Mouse (Mus musculus) stomach, postnatal 0 days (tissue): Measurements from ENCODE around the gene Eed. TPM values are rescaled to one million over a fixed set of nuclear protein-coding genes. Genes with fewer than 3 reads are reported as not detected.

ENCODE experiments used
- ATAC-seq: fragments of 200-750 bp; cut with Nextera tagmentation; 2 replicates; pipeline ENCODE4 v1.8.0; 2017; ENCODE audit not compliant: low FRiP score, low TSS enrichment
- DNase-seq: peaks from one replicate; pipeline ENCODE4 v3.0.0-alpha.2; 2016; ENCODE audit warnings: low spot score
- H3K27ac ChIP-seq: fragments of 300-500 bp; sonication (generic); replicated peaks from 2 replicates; pipeline ENCODE4 v1.5.1; 2014; ENCODE audit warnings: mild to moderate bottlenecking, control low read depth
- H3K27me3 ChIP-seq: fragments of 300-500 bp; sonication (generic); 2 replicates; pipeline ENCODE4 v1.6.1; 2014; ENCODE audit warnings: low read length; ENCODE audit not compliant: control insufficient read depth, insufficient read depth
- H3K36me3 ChIP-seq: fragments of 300-500 bp; sonication (generic); 2 replicates; pipeline ENCODE4 v1.6.1; 2014; ENCODE audit warnings: low read length, mixed read lengths; ENCODE audit not compliant: control insufficient read depth, insufficient read depth
- H3K4me1 ChIP-seq: fragments of 300-500 bp; sonication (generic); replicated peaks from 2 replicates; pipeline ENCODE4 v1.6.1; 2014; ENCODE audit warnings: antibody characterized with exemption; ENCODE audit not compliant: control insufficient read depth, insufficient read depth
- H3K4me2 ChIP-seq: fragments of 300-500 bp; sonication (generic); replicated peaks from 2 replicates; pipeline ENCODE4 v1.6.1; 2014; ENCODE audit warnings: low read depth, mild to moderate bottlenecking, control low read depth, moderate library complexity
- H3K4me3 ChIP-seq: fragments of 300-500 bp; sonication (generic); 2 replicates; pipeline ENCODE4 v1.5.1; 2014; ENCODE audit warnings: low read depth, low read length, control low read depth
- H3K9ac ChIP-seq: fragments of 300-500 bp; sonication (generic); 2 replicates; pipeline ENCODE4 v1.6.1; 2014; ENCODE audit warnings: mild to moderate bottlenecking, low read length, control low read depth, mixed read lengths
- H3K9me3 ChIP-seq: fragments of 300-500 bp; sonication (generic); 2 replicates; pipeline ENCODE4 v1.6.1; 2016; ENCODE audit warnings: low read length; ENCODE audit not compliant: control insufficient read depth
- CTCF ChIP-seq: IDR thresholded peaks from 2 replicates; pipeline ENCODE4 v1.5.1; 2016; ENCODE audit warnings: antibody characterized with exemption, low read depth, mild to moderate bottlenecking, moderate library complexity
- EP300 ChIP-seq: optimal IDR thresholded peaks from 2 replicates; pipeline ENCODE3; 2016; ENCODE audit warnings: antibody characterized with exemption
- WGBS: fragments of 180-500 bp; shearing (Covaris S2); extraction: QIAGEN DNeasy Blood & Tissue Kit; methylation state at CpG from one replicate; pipeline ENCODE4 v1.1.7; 2014; 5-methylcytosine and 5-hydroxymethylcytosine counted together
- polyA plus RNA-seq: library from polyadenylated mRNA; unstranded; fragments of >200 nt; fragmentation: Nextera tagmentation; extraction: Ambion mirVana; gene quantifications from 2 replicates; pipeline ENCODE4 v1.2.1, GENCODE M21; 2015

Eed gene
- polyA plus RNA-seq: 35.7 and 38.0 TPM in 2 replicates

DNA sequence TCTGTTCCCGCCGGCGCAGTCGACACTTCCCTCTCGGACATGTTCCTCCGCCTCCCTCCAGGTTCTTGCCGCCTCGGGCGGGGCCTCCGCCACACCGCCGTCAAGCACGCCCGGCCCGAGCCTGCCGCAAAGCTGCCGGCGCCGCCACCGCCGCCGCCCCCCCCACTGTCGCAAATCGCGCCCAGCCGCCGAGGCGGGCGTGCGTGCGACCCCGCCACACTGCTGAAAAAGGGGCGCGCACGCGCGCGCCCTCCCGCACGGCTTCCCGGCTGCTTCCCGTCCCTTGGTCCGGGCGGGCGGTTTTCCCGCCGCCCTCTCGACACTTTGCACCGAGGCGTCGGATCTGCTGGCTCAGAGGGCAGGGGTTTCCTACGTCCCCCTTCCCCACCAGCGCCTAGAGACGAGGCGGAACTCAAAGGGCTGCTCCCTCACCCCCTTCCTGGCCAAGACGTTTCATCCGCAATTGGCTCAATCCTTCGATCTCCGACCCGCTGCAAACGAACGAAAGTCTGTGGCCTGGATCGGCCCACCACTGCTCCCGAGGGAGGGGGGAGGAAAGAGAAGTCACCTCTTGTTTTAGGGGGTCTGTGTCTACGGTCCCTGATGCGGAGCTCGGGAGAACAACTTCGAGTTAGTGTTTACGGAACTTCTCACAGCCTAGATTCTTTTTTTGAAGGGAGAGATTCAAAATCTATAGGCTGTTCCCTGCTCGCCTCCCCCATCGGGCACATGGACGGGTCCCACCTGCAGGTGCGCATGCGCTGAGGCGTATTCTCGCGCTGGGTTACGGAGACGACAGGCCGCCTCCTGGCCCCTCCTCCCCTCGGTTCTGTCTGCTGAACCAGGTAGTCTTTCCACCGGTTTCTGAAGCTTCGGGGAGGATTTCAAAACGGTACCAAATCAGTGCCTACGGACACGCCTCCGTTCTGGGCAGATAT lies at the start of gene Eed:
Eed (minus strand) TSS at position 499 of the 938 bp plus-strand sequence.
- Histone ChIP-seq H3K9ac (peak within 1 kb of the TSS; percentile 95), H3K4me3 (peak within 1 kb of the TSS; percentile 80), H3K27ac (peak within 1 kb of the TSS; percentile 100), H3K27me3 (no peaks in the 10 kb centered on the region), H3K36me3 (0 out of 2 replicates have a peak, but pooled peaks cover 2% of the 10 kb centered on the region), H3K4me2 (peak within 1 kb of the TSS; percentile 80), H3K9me3 (no peaks in the 10 kb centered on the region), H3K4me1 (no peaks in the 10 kb centered on the region)
- under 1% methylated on average over 85 of the region's 87 CpGs for WGBS
- ATAC-seq (peak; percentile 92), DNase-seq (peak; percentile 96)
- TF ChIP-seq EP300 (no peak), CTCF (0 out of 2 replicates have a peak, but pooled peaks have one; percentile 12)

DNA sequence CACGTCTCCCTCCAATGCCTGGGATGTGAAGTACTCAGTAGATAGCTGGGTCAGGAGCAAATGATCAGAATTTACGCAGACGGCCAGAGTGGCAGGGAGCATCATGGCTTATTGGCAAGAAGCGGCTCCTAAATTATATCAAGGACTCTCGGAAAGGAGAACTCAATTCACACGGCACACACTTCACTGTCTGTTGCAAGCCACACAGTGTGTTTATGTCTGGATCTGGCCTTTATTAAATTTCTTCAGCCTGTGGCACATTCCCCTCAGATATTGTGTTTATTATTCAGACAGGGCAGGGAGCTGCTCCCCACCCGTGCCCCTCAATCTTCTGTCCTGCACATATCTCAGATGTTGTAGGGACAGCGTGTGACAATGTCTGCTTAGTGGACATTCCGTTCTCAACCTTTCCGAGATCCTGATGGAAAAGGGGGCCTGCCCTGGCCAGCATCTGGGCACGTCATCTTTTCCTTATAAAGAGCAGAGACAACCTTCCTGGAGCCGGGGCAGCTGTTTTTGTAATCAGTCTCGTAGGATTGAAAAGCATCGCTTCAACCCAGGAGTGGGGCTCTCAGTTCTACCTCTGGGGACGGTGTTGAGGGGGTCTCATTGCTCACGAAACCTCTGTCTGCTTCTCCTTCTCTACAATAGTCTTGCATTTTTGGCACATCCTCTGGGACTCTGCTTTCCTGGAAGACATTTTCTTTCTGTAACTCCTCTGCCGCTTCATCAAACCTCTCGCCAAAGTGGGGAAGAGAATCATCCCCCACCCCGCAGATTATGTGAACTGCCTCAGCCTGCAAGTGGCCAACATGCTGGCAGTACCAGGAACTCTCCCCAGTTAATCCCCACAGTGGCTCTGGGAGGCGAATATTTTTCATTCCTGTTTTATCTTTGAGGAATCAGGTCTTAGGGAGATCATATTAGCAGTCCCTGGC lies 49.0 kb upstream of the Eed start:
- H3K36me3 ChIP-seq: no peaks in the 10 kb centered on the region
- DNase-seq (no peak), ATAC-seq (peak; percentile 69)
- peak overlapping the region; percentile 31 for H3K4me2 ChIP-seq
- 0 out of 2 replicates have a peak overlapping the region, but pooled peaks have one; percentile 0 for H3K9ac ChIP-seq
- 33% methylated on average over 20 of the region's 20 CpGs for WGBS
- peak overlapping the region; percentile 90 for H3K27ac ChIP-seq
- no peak overlapping the region for H3K4me3 ChIP-seq
- TF ChIP-seq CTCF (peak; percentile 16; the same call in 1 of the 2 replicates), EP300 (no peak)
- peaks cover 4% of the 10 kb centered on the region; the same call in 1 of the 2 replicates for H3K4me1 ChIP-seq
- H3K27me3 ChIP-seq: no peaks in the 10 kb centered on the region
- no peaks in the 10 kb centered on the region for H3K9me3 ChIP-seq

DNA sequence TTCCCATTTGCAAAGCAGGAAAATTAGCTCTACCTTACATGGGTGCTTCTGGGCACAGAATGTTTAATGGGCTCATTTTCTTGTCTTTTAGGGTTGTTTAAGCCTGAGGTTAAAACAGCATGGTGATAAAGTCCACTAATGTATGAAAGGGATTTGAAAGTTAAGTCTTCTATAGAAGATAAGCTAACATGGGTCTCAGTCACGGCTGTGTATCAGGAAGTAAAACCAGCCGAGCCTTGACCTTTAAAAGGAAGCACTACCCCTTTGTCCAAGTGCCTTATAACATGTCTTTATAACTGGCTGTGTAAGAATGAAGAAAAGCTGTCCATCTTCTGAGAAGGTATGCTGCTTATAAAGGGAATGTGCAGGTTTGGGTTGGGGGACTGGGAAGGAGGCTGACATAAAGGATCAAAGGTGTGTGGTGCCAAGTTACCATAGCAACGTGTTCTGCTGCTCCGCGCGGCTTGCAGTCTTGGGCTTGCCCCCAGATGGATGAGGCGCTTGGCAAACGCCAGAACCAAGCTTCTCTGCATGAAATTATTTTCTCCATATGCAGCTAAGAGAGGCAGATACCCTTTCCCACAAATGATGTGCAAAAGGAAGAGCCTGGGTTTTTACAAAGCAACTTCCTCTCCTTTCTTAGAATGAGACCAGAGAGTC lies 48.2 kb upstream of the Eed start:
- Histone ChIP-seq H3K27ac (peak overlapping the region; percentile 90), H3K9ac (0 out of 2 replicates have a peak overlapping the region, but pooled peaks have one; percentile 0), H3K4me3 (no peak overlapping the region), H3K4me1 (peaks cover 4% of the 10 kb centered on the region; the same call in 1 of the 2 replicates), H3K27me3 (no peaks in the 10 kb centered on the region), H3K4me2 (peak overlapping the region; percentile 31), H3K36me3 (no peaks in the 10 kb centered on the region), H3K9me3 (no peaks in the 10 kb centered on the region)
- WGBS: 5% methylated on average over 8 of the region's 8 CpGs
- no peak for DNase-seq
- peak; percentile 13; the same call in 1 of the 2 replicates for ATAC-seq
- TF ChIP-seq CTCF (no peak), EP300 (no peak)

DNA sequence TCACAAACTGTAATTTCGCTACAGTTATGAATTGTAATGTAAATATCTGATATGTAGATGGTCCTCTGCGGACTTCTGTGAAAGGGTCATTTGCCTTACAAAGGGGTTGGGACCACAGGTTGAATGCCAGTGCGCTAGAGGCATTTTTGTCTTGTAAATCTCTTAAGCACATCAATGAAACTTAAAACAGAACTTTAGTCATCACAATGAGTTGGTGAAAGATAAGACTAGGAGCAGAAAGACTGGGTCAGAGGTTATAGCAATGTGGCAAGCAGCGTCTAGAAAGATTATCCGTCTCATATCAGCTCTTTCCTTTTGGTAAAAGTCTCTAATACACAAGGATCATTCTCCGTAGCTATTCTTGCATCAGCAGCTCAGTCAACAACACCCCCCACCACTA lies 44.2 kb upstream of the Eed start:
- Histone ChIP-seq H3K9me3 (no peaks in the 10 kb centered on the region), H3K27ac (no peak overlapping the region), H3K4me2 (no peak overlapping the region), H3K4me1 (peaks cover 4% of the 10 kb centered on the region; the same call in 1 of the 2 replicates), H3K27me3 (no peaks in the 10 kb centered on the region), H3K4me3 (no peak overlapping the region), H3K9ac (no peak overlapping the region), H3K36me3 (no peaks in the 10 kb centered on the region)
- 59% methylated on average over 6 of the region's 6 CpGs for WGBS
- no peak for ATAC-seq
- TF ChIP-seq EP300: no peak
- no peak for TF ChIP-seq CTCF
- no peak for DNase-seq
